Mouse (Mus musculus) kidney, adult 2 months (tissue): ENCODE results near the gene Cflar.

Source experiments
- CTCF ChIP-seq: fragments of 200-500 bp; conservative IDR thresholded peaks from 2 replicates; pipeline ENCODE4 v1.5.1; 2011; ENCODE audit warnings: low read depth, mild to moderate bottlenecking, control low read depth, low read length, moderate library complexity, mixed read lengths; ENCODE audit not compliant: insufficient read depth, insufficient read length
- POLR2A ChIP-seq: fragments of 200-500 bp; IDR thresholded peaks from one replicate; pipeline ENCODE4 v1.6.1; 2011; ENCODE audit warnings: low read depth, low read length, control low read depth

GRCm38 (mm10) chr1:58806651-58807050 is 95.3 kb downstream of the Cflar start:
- TF ChIP-seq POLR2A (no peak), CTCF (no peak)
